Mouse (Mus musculus) intestine, postnatal 0 days (tissue): ENCODE measurements around the gene Clec5a. TPM values are rescaled to one million over a fixed set of nuclear protein-coding genes. Genes with fewer than 3 reads are reported as not detected.
"Not testable (repeated sequence)": the region's sequence is repeated elsewhere in the genome, so short reads cannot be mapped to it uniquely, and the experiment has no call there.

ENCODE experiments used
- ATAC-seq: fragments of 200-750 bp; cut with Nextera tagmentation; 2 replicates; pipeline ENCODE4 v1.8.0; 2017; ENCODE audit warnings: mild to moderate bottlenecking, moderate TSS enrichment, moderate library complexity
- H3K27ac ChIP-seq: fragments of 300-500 bp; sonication (generic); 2 replicates; pipeline ENCODE4 v1.5.1; 2014; ENCODE audit warnings: mild to moderate bottlenecking, low read depth, low read length, moderate library complexity
- H3K27me3 ChIP-seq: fragments of 300-500 bp; sonication (generic); replicated peaks from 2 replicates; pipeline ENCODE4 v1.6.1; 2014; ENCODE audit warnings: low read length, mixed read lengths; ENCODE audit not compliant: control insufficient read depth, insufficient read depth
- H3K36me3 ChIP-seq: fragments of 300-500 bp; sonication (generic); 2 replicates; pipeline ENCODE4 v1.6.1; 2014; ENCODE audit warnings: mild to moderate bottlenecking, moderate library complexity; ENCODE audit not compliant: control insufficient read depth, insufficient read depth
- H3K4me1 ChIP-seq: fragments of 300-500 bp; sonication (generic); replicated peaks from 2 replicates; pipeline ENCODE4 v1.6.1; 2014; ENCODE audit warnings: antibody characterized with exemption, low read length, mixed read lengths; ENCODE audit not compliant: control insufficient read depth, insufficient read depth
- H3K4me2 ChIP-seq: fragments of 300-500 bp; sonication (generic); replicated peaks from 2 replicates; pipeline ENCODE4 v1.6.1; 2014; ENCODE audit warnings: low read depth, mild to moderate bottlenecking, moderate library complexity
- H3K4me3 ChIP-seq: fragments of 300-500 bp; sonication (generic); 2 replicates; pipeline ENCODE4 v1.5.1; 2014; ENCODE audit warnings: low read depth, low read length
- H3K9ac ChIP-seq: fragments of 300-500 bp; sonication (generic); 2 replicates; pipeline ENCODE4 v1.6.1; 2014; ENCODE audit warnings: mild to moderate bottlenecking, low read depth, low read length
- H3K9me3 ChIP-seq: fragments of 300-500 bp; sonication (generic); 2 replicates; pipeline ENCODE4 v1.6.1; 2016; ENCODE audit warnings: mixed run types; ENCODE audit not compliant: control insufficient read depth
- CTCF ChIP-seq: sonication (generic); IDR thresholded peaks from 2 replicates; pipeline ENCODE4 v1.5.1; 2016; ENCODE audit warnings: low read depth, mild to moderate bottlenecking, control low read depth, antibody characterized with exemption, moderate library complexity
- WGBS: fragments of 180-500 bp; shearing (Covaris S2); extraction: QIAGEN DNeasy Blood & Tissue Kit; methylation state at CpG from one replicate; pipeline ENCODE4 v1.1.7; 2014; 5-methylcytosine and 5-hydroxymethylcytosine counted together
- polyA plus RNA-seq: library from polyadenylated mRNA; unstranded; fragments of >200 nt; fragmentation: Nextera tagmentation; extraction: Ambion mirVana; gene quantifications from 2 replicates; pipeline ENCODE4 v1.2.1, GENCODE M21; 2015

The Clec5a gene
- polyA plus RNA-seq, 1 experiment from 2014 or later = 0.77 TPM

DNA sequence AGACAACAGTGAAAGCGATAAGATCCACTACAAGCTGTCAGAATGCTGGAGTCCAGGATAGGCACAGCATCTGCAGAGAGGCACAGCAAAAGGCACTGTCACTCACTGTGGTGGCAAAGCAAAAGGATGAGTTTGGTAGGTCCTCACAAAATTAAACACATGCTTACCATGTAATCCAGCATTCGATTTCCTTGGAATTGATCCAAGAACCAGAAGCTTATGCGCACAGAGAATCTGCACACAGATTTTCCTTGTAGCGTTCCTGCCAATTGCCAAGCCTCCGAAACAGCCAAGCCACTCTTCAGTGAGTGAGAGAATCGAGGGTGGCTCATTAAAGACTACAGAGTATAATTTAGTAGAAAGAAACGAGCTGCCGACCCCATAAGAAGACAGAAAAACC, 24.6 kb upstream of the Clec5a start:
- no peak overlapping the region for H3K27ac ChIP-seq
- H3K9ac ChIP-seq = no peak overlapping the region
- no peak overlapping the region for H3K4me2 ChIP-seq
- WGBS = 78% methylated on average over 8 of the region's 8 CpGs
- no peaks in the 10 kb centered on the region for H3K4me1 ChIP-seq
- H3K4me3 ChIP-seq = no peak overlapping the region
- TF ChIP-seq CTCF = no peak
- no peaks in the 10 kb centered on the region for H3K9me3 ChIP-seq
- H3K27me3 ChIP-seq = no peaks in the 10 kb centered on the region
- no peaks in the 10 kb centered on the region for H3K36me3 ChIP-seq
- ATAC-seq = no peak

DNA sequence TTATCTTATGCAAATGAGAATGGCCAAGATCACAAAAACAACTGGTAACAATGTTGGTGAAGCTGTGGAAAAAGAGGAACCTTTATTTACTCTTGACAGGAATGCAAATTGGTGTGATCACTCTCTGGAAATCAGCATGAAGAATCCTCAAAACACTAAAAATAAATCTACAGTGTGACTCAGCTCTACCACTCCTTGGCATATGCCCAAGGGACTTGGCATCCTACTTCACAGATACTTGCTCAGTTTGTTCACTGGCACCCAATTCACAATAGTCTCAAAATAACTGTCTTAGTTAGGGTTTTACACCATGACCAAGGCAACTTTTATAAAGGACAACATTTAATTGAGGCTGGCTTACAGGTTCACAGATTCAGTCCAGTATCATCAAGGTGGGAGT, 21.8 kb upstream of the Clec5a start:
- Histone ChIP-seq H3K9me3 (no peaks in the 10 kb centered on the region), H3K4me2 (no peak overlapping the region), H3K27ac (no peak overlapping the region), H3K9ac (no peak overlapping the region), H3K4me1 (no peaks in the 10 kb centered on the region), H3K27me3 (no peaks in the 10 kb centered on the region), H3K4me3 (no peak overlapping the region), H3K36me3 (no peaks in the 10 kb centered on the region)
- no peak for ATAC-seq
- no peak for TF ChIP-seq CTCF

DNA sequence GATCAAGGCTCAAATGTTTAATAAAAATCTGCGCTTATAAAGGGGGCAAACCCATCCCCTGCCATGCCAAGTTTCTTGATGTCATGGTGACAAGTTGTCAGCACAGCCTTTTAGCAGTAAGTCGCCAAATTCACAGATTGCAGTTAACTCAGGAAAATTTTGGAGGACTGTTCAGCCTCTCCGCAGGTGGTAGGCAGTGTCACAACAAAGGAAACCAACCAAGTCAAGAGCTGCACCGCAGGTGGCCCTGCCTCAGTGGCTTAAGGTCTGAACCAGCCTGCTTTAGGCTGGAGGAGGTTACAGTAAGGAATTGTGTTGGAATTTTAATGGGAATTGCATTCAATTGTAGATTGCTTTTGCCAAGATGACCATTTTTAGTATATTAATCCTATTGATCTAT, 12.9 kb upstream of the Clec5a start:
- not testable (repeated sequence) for H3K4me3 ChIP-seq, H3K4me2 ChIP-seq, H3K36me3 ChIP-seq, H3K27me3 ChIP-seq, H3K9me3 ChIP-seq, ATAC-seq, H3K9ac ChIP-seq, H3K4me1 ChIP-seq, H3K27ac ChIP-seq
- 40% methylated on average over 4 of the region's 4 CpGs for WGBS

DNA sequence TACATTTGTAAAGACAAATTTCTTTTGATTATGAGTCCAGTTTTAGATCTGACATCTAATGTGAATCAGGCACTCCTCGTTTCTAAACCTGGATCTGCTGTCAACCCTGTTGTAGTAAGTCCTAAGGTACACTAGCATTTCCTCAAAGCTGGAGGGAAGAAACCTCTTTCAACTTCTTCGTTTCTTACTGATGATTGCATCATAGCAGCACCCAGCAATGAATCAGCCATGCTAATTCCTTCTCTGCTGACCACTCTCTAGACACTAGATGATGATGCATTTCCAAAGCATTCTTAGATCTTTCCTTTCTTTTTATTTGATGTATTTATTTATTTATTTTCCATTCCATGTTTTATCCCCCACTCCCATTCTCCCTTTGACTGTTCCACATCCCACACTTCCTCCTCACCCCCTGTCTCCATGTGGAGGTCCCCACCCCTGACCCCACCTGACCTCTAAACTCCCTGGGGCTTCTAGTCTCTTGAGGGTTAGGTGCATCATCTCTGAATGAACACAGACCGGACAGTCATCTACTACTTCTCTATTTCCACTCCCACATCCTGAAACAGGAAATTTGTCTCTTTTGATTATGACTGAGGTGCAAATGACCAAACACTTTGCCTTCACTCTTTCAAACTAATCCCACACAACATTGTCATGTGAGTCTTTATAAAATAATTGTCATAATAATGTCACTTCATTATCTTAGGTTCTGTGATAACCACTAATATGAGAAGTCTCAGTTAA, 9.4 kb upstream of the Clec5a start:
- Histone ChIP-seq H3K27me3 (no peaks in the 10 kb centered on the region), H3K9ac (no peak overlapping the region), H3K9me3 (no peaks in the 10 kb centered on the region), H3K4me1 (no peaks in the 10 kb centered on the region), H3K36me3 (no peaks in the 10 kb centered on the region), H3K4me2 (no peak overlapping the region), H3K4me3 (no peak overlapping the region), H3K27ac (no peak overlapping the region)
- 66% methylated on average over 3 of the region's 3 CpGs for WGBS
- no peak for ATAC-seq
- TF ChIP-seq CTCF = no peak

DNA sequence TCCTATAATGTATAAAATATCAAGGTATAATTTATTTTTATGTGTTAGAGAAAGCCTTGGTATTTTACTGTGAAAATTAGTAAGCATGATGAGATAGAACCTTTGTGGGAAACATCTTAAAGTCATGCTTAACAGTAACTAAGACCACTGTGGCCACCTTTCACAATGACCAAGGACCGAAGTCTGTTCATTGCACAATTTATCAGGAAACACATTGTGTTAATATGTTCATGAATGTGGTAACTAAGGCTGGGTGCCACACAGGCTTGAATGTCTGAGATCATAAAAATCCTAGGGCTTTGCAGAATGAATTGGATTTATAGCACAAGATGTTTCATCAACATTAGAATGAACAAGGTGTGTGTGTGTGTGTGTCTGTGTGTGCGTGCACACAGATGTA, 2.7 kb upstream of the Clec5a start:
- no peak for ATAC-seq
- H3K4me2 ChIP-seq = no peak overlapping the region
- H3K27ac ChIP-seq = no peak overlapping the region
- H3K27me3 ChIP-seq = no peaks in the 10 kb centered on the region
- no peaks in the 10 kb centered on the region for H3K4me1 ChIP-seq
- TF ChIP-seq CTCF = no peak
- H3K36me3 ChIP-seq = no peaks in the 10 kb centered on the region
- no peaks in the 10 kb centered on the region for H3K9me3 ChIP-seq
- no peak overlapping the region for H3K4me3 ChIP-seq
- 87% methylated on average over 2 of the region's 2 CpGs for WGBS
- H3K9ac ChIP-seq = no peak overlapping the region

DNA sequence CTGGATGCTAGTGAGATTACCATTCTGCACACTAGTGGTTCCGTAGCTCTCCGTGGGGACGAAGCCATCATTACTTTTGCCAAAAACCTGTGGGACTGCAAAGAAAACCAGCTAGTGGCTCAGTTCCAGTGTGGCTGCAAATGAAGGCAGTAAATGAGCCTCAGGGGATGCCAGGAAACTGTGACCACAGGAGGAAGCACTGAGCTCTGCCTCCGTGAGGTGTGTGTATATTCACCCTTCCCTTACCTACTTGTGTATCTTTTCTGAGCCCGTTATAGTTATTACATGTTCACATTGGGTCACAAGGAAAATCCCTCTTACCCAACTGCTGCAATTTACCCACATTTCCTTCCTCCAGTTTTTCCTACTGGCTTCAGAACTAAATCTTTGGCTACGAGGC, 1.3 kb downstream of the Clec5a start:
- Histone ChIP-seq H3K9me3 (no peaks in the 10 kb centered on the region), H3K27ac (no peak overlapping the region), H3K36me3 (no peaks in the 10 kb centered on the region), H3K27me3 (no peaks in the 10 kb centered on the region), H3K9ac (no peak overlapping the region), H3K4me2 (no peak overlapping the region), H3K4me1 (no peaks in the 10 kb centered on the region), H3K4me3 (no peak overlapping the region)
- 0 out of 2 replicates have a peak, but pooled peaks have one; percentile 2 for TF ChIP-seq CTCF
- 84% methylated on average over 6 of the region's 6 CpGs for WGBS
- no peak for ATAC-seq

DNA sequence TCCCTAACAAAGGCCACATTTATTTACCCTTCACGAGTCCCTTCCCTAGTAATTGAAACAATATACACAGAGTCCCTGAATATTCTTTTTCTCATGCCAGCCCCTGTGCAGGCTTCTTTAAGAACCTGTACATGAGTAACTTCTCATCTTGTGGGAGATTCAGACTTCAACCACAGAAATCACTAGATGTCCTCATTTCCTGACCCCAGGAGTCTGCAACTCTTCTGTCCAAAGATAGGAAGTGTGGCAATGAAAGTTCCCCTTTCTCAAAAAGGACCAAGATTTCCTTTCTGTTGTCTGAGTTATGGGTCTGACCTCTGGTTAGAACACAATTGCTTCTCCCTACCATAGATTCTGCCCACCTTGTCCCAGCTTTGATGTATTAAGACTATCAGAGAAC, 9.3 kb downstream of the Clec5a start:
- H3K9ac ChIP-seq = no peak overlapping the region
- no peak overlapping the region for H3K4me2 ChIP-seq
- WGBS = 57% methylated on average over 1 of the region's 1 CpGs
- no peak overlapping the region for H3K27ac ChIP-seq
- no peaks in the 10 kb centered on the region for H3K9me3 ChIP-seq
- H3K4me1 ChIP-seq = no peaks in the 10 kb centered on the region
- no peak overlapping the region for H3K4me3 ChIP-seq
- H3K27me3 ChIP-seq = no peaks in the 10 kb centered on the region
- no peak for TF ChIP-seq CTCF
- ATAC-seq = no peak
- H3K36me3 ChIP-seq = no peaks in the 10 kb centered on the region
